Mouse (Mus musculus) hindbrain, embryonic 12.5 days (tissue): ENCODE data around the gene Osbpl7. TPM values are rescaled to one million over a fixed set of nuclear protein-coding genes. Genes with fewer than 3 reads are reported as not detected.
A peak's percentile ranks its signal among the peaks of the same experiment; 100 is the strongest.

Experiments
- ATAC-seq: fragments of 200-750 bp; cut with Nextera tagmentation; 2 replicates; pipeline ENCODE4 v1.8.0; 2017; ENCODE audit warnings: moderate TSS enrichment; ENCODE audit not compliant: low FRiP score
- H3K27ac ChIP-seq: fragments of 300-500 bp; sonication (generic); 2 replicates; pipeline ENCODE4 v1.5.1; 2016; ENCODE audit warnings: mild to moderate bottlenecking
- H3K27me3 ChIP-seq: fragments of 300-500 bp; sonication (generic); 2 replicates; pipeline ENCODE4 v1.6.1; 2016; ENCODE audit warnings: mild to moderate bottlenecking
- H3K36me3 ChIP-seq: fragments of 300-500 bp; sonication (generic); 2 replicates; pipeline ENCODE4 v1.6.1; 2016; ENCODE audit warnings: mild to moderate bottlenecking
- H3K4me1 ChIP-seq: fragments of 300-500 bp; sonication (generic); 2 replicates; pipeline ENCODE4 v1.6.1; 2016
- H3K4me2 ChIP-seq: fragments of 300-500 bp; sonication (generic); replicated peaks from 2 replicates; pipeline ENCODE4 v1.6.1; 2016; ENCODE audit warnings: mild to moderate bottlenecking
- H3K4me3 ChIP-seq: fragments of 300-500 bp; sonication (generic); 2 replicates; pipeline ENCODE4 v1.5.1; 2016; ENCODE audit warnings: mild to moderate bottlenecking
- H3K9ac ChIP-seq: fragments of 300-500 bp; sonication (generic); 2 replicates; pipeline ENCODE4 v1.6.1; 2016; ENCODE audit warnings: mild to moderate bottlenecking, moderate library complexity
- H3K9me3 ChIP-seq: fragments of 300-500 bp; sonication (generic); replicated peaks from 2 replicates; pipeline ENCODE4 v1.6.1; 2016; ENCODE audit warnings: mild to moderate bottlenecking
- WGBS: fragments of 180-500 bp; shearing (Covaris S2); methylation state at CpG from one replicate; pipeline ENCODE4 v1.1.7; 2016; 5-methylcytosine and 5-hydroxymethylcytosine counted together
- polyA plus RNA-seq: library from polyadenylated mRNA; unstranded; fragments of >200 nt; fragmentation: Nextera tagmentation; extraction: Ambion mirVana; gene quantifications from 2 replicates; pipeline ENCODE4 v1.2.1, GENCODE M21; 2016

Gene Osbpl7
- polyA plus RNA-seq, 1 experiment from 2014 or later: 11.9 TPM

GRCm38 (mm10) chr11:97069770-97070169 is 19.3 kb downstream of the Osbpl7 start:
- 89% methylated on average over 2 of the region's 2 CpGs for WGBS
- Histone ChIP-seq H3K27ac (no peak overlapping the region), H3K36me3 (peaks cover 32% of the 10 kb centered on the region), H3K9ac (no peak overlapping the region), H3K27me3 (no peaks in the 10 kb centered on the region), H3K4me2 (no peak overlapping the region), H3K4me3 (no peak overlapping the region), H3K9me3 (no peaks in the 10 kb centered on the region), H3K4me1 (no peaks in the 10 kb centered on the region)
- ATAC-seq: no peak

DNA sequence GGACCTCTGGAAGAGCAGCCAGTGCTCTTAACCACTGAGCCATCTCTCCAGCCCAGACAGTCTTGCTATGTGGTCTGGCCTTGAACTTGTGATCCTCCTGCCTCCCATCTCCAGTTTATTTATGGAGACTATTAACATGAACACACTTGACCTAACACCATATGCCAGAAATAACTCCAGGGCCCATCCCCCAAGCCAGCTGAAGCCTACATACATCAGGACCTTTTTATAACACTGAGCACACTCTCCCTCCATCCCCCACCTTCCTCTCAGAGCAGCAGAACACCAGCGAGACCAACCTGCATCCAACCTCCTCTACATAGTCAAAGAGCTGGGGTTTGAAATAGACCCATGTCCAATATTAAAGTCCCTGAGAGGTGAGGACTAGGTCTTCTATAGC is 20.7 kb downstream of the Osbpl7 start:
- no peaks in the 10 kb centered on the region for H3K4me1 ChIP-seq
- no peak overlapping the region for H3K9ac ChIP-seq
- H3K4me2 ChIP-seq: no peak overlapping the region
- no peak overlapping the region for H3K4me3 ChIP-seq
- H3K36me3 ChIP-seq: peaks cover 26% of the 10 kb centered on the region
- H3K9me3 ChIP-seq: no peaks in the 10 kb centered on the region
- WGBS: 69% methylated on average over 1 of the region's 1 CpGs
- no peak for ATAC-seq
- no peaks in the 10 kb centered on the region for H3K27me3 ChIP-seq
- H3K27ac ChIP-seq: no peak overlapping the region

DNA sequence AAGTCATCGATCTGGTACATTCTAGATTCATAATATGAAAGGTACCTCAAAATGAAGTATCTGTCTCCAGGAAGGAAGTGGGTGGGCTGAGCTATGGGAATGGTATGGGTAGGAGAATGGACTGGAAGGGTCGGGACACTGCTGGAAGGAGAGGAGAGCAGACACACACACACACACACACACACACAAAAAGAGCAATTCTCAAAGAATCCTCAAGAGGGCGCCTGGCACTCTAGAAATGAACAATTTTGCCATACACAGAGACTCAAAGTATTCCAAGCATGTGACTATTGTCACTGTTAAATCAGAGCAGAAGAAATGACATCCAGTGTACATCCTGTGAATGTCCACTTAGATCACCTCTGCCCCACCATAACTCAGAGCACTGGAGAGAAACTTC is 22.1 kb downstream of the Osbpl7 start:
- ATAC-seq: peak; percentile 38; the same call in 1 of the 2 replicates
- 32% methylated on average over 3 of the region's 3 CpGs for WGBS

GRCm38 (mm10) chr11:97074235-97074634 is 23.8 kb downstream of the Osbpl7 start:
- ATAC-seq: no peak
- H3K36me3 ChIP-seq: no peaks in the 10 kb centered on the region
- H3K27me3 ChIP-seq: no peaks in the 10 kb centered on the region
- no peaks in the 10 kb centered on the region for H3K9me3 ChIP-seq
- 78% methylated on average over 8 of the region's 8 CpGs for WGBS
- no peak overlapping the region for H3K4me2 ChIP-seq
- H3K4me3 ChIP-seq: no peak overlapping the region
- H3K27ac ChIP-seq: no peak overlapping the region
- H3K4me1 ChIP-seq: no peaks in the 10 kb centered on the region
- H3K9ac ChIP-seq: no peak overlapping the region

More for the DNA sequence above, 22.1 kb downstream of the Osbpl7 start:
- Histone ChIP-seq H3K9me3 (no peaks in the 10 kb centered on the region), H3K4me3 (no peak overlapping the region), H3K36me3 (peaks cover 12% of the 10 kb centered on the region; the same call in 1 of the 2 replicates), H3K27me3 (no peaks in the 10 kb centered on the region), H3K9ac (no peak overlapping the region), H3K4me1 (no peaks in the 10 kb centered on the region), H3K4me2 (no peak overlapping the region), H3K27ac (no peak overlapping the region)

DNA sequence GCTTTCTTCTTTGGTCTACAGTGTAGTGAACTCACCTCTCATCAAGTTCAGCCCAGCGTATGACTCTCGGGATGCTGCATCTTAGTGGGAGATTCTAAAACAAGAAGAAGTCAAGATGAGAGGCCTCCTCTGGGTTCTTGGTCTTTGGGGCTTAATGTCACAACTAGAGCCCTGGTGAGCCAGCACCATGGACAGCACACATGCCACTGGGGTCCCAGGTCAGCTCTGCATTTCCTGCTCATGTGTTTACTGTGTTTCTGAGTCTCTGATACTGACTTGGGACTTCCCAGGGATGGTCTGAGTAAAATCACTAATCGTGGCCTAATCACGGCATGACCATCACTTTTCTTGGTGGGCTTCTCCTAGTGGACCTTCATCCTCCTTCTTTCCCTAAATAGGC is 28.3 kb downstream of the Osbpl7 start:
- H3K9me3 ChIP-seq: no peaks in the 10 kb centered on the region
- H3K36me3 ChIP-seq: no peaks in the 10 kb centered on the region
- WGBS: 63% methylated on average over 4 of the region's 4 CpGs
- H3K4me3 ChIP-seq: no peak overlapping the region
- H3K9ac ChIP-seq: no peak overlapping the region
- no peak overlapping the region for H3K4me2 ChIP-seq
- no peak overlapping the region for H3K27ac ChIP-seq
- no peak for ATAC-seq
- 0 out of 2 replicates have a peak, but pooled peaks cover 3% of the 10 kb centered on the region for H3K27me3 ChIP-seq
- H3K4me1 ChIP-seq: peaks cover 2% of the 10 kb centered on the region

GRCm38 (mm10) chr11:97080291-97080690 is 29.9 kb downstream of the Osbpl7 start:
- no peak overlapping the region for H3K4me3 ChIP-seq
- no peak overlapping the region for H3K4me2 ChIP-seq
- H3K4me1 ChIP-seq: peaks cover 7% of the 10 kb centered on the region
- H3K9me3 ChIP-seq: no peaks in the 10 kb centered on the region
- H3K36me3 ChIP-seq: no peaks in the 10 kb centered on the region
- ATAC-seq: no peak
- 0 out of 2 replicates have a peak, but pooled peaks cover 3% of the 10 kb centered on the region for H3K27me3 ChIP-seq
- WGBS: 37% methylated on average over 9 of the region's 9 CpGs
- no peak overlapping the region for H3K9ac ChIP-seq
- no peak overlapping the region for H3K27ac ChIP-seq

GRCm38 (mm10) chr11:97082977-97083376 is 32.5 kb downstream of the Osbpl7 start:
- no peak overlapping the region for H3K4me3 ChIP-seq
- H3K27ac ChIP-seq: no peak overlapping the region
- no peaks in the 10 kb centered on the region for H3K9me3 ChIP-seq
- 0 out of 2 replicates have a peak, but pooled peaks cover 3% of the 10 kb centered on the region for H3K27me3 ChIP-seq
- no peaks in the 10 kb centered on the region for H3K36me3 ChIP-seq
- 50% methylated on average over 11 of the region's 11 CpGs for WGBS
- H3K4me1 ChIP-seq: peaks cover 7% of the 10 kb centered on the region
- H3K4me2 ChIP-seq: no peak overlapping the region
- no peak for ATAC-seq
- no peak overlapping the region for H3K9ac ChIP-seq

DNA sequence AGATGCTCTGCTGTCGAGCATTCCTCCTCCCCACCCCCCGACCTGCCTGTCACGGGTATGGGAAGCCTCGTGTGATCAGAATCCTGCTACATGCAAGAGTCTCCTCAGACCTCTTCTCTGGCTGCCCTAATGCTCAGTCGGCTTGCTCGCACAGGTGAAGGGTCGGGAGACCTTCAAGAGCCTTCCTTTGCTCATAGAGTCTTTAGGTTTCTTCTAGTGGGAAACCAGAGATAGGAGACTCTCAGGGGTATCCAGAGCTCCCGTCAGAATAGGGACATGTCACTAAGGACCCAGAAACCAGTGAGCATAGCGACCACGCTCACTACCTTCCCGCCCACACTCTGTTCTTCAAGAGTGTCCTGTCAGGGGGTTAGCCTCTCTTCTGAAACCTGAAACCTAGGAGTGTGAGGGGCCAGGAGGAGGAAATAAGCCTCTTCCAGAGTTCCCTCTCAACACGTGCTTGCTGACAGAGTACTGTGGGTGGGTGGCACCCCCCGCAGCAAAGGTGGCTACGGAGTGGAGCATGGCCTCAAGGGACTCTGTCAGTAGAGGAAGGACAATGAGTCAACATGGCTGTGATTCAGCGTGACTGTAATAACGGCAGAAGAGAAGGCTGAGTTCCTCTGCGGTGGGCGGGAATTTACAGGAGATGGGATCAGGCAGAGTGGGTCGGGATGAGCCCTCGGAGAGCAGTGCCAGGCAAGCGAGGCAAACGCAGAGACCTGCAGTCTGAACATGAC is 33.1 kb downstream of the Osbpl7 start:
- H3K4me1 ChIP-seq: peaks cover 7% of the 10 kb centered on the region
- no peaks in the 10 kb centered on the region for H3K36me3 ChIP-seq
- H3K9ac ChIP-seq: peak overlapping the region; percentile 32; the same call in 1 of the 2 replicates
- no peak for ATAC-seq
- H3K4me2 ChIP-seq: peak overlapping the region; percentile 2; the same call in 1 of the 2 replicates
- 0 out of 2 replicates have a peak, but pooled peaks cover 3% of the 10 kb centered on the region for H3K27me3 ChIP-seq
- no peak overlapping the region for H3K4me3 ChIP-seq
- 42% methylated on average over 22 of the region's 22 CpGs for WGBS
- H3K9me3 ChIP-seq: 0 out of 2 replicates have a peak, but pooled peaks cover under 1% of the 10 kb centered on the region
- H3K27ac ChIP-seq: no peak overlapping the region

DNA sequence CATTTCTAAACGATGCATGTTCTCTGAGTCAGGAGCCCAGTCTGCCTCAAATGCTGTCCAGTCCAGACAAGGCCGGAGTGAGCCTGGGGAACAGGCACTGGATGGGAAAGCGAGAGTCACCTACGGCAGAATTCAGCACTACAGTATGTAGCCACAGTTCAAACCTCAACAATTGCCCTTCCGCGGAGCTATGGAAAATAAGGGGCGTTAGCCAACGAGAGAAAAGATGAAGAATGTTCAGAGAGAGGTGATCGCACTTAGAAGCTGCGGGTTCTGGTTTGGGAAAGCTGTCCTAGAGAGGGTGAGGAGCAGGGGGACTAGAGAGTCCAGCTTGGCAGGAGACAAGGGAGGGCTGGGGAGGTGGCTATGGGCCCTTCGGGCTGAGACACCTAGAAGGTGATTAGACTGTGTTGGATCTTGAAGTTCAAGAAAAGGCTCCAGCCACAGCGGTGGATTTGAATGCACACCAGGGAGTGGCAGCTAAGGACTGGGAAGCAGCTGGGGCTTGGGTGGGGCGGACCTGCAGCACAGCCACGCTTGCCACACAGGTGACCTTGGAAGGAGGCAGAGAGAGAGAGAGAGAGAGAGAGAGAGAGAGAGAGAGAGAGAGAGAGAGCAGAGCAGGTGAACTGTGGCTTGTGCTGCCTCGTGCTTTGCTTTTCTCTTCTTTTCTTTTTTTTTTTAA is 34.5 kb downstream of the Osbpl7 start:
- no peak overlapping the region for H3K4me2 ChIP-seq
- no peaks in the 10 kb centered on the region for H3K36me3 ChIP-seq
- no peak overlapping the region for H3K9ac ChIP-seq
- ATAC-seq: no peak
- H3K27ac ChIP-seq: no peak overlapping the region
- H3K4me1 ChIP-seq: peaks cover 7% of the 10 kb centered on the region
- H3K27me3 ChIP-seq: 0 out of 2 replicates have a peak, but pooled peaks cover 3% of the 10 kb centered on the region
- peaks cover 7% of the 10 kb centered on the region; the same call in 1 of the 2 replicates for H3K9me3 ChIP-seq
- WGBS: 88% methylated on average over 15 of the region's 15 CpGs
- H3K4me3 ChIP-seq: no peak overlapping the region

DNA sequence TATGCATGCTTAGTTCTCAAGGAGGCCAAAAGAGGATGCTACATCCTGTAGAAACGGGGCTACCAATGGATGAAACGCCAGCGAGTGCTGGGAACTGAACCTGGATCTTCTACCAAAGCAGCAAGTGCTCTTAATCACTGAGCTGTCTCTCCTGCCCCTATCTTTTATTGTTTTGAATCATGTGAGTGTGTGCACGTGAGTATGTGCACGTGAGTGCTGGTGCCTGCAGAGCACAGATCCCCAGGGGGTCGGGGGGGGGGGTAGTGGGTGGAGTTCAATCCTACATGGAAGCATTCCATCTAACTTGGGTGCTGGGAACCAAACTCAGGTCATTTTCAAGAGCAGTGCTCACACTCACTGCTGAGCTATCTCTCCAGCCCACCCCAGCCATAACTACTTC is 35.9 kb downstream of the Osbpl7 start:
- WGBS: 68% methylated on average over 6 of the region's 6 CpGs

DNA sequence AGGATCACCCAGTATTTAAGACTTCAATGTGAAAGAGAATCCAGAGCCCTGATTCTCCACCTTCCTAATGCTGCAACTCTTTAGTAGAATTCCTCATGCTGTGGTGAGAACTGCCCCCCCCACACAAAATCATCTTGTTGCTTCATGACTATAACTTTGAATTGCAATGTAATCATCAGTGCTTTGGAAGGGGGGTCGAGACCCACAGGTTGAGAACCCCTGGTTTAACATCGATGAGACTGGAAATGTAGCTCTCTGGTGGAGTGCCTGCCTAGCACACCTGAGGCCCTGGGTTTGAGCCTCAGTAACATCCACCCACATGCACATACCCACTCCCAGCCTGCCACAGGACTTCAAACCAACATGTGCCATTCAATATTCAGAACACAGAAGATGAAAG is 44.2 kb downstream of the Osbpl7 start:
- Histone ChIP-seq H3K9me3 (no peaks in the 10 kb centered on the region), H3K4me3 (no peak overlapping the region), H3K36me3 (no peaks in the 10 kb centered on the region), H3K27ac (no peak overlapping the region), H3K27me3 (peaks cover 38% of the 10 kb centered on the region), H3K4me1 (no peaks in the 10 kb centered on the region), H3K9ac (no peak overlapping the region), H3K4me2 (no peak overlapping the region)
- 66% methylated on average over 2 of the region's 2 CpGs for WGBS
- ATAC-seq: no peak

More for the DNA sequence above, 35.9 kb downstream of the Osbpl7 start:
- Histone ChIP-seq H3K27ac (no peak overlapping the region), H3K4me3 (no peak overlapping the region), H3K9ac (no peak overlapping the region), H3K4me2 (no peak overlapping the region), H3K4me1 (peaks cover 7% of the 10 kb centered on the region), H3K27me3 (0 out of 2 replicates have a peak, but pooled peaks cover 5% of the 10 kb centered on the region), H3K36me3 (no peaks in the 10 kb centered on the region), H3K9me3 (peaks cover 7% of the 10 kb centered on the region; the same call in 1 of the 2 replicates)
- no peak for ATAC-seq

DNA sequence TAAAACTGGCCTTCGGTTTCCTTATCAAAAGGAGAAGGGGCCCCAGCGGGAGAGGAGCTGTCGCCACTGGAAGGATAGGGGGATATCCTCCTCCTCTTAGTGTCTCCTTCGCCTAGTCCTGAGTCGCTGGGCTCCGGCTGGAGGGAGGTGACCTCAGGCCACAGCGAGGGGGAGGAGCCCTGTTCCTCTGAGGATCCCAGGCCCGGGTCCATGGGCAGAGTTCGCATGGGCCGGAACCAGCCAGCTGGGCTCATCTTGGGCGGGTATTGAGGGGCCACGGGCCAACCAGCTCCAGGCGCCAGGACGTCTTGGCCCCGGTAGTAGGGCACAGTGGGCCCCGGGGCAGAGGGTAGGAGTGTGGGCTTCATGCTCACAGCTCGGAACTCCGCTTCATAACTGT is 48.4 kb downstream of the Osbpl7 start:
- Histone ChIP-seq H3K36me3 (no peaks in the 10 kb centered on the region), H3K27ac (no peak overlapping the region), H3K9ac (no peak overlapping the region), H3K27me3 (peaks cover 35% of the 10 kb centered on the region), H3K4me3 (no peak overlapping the region), H3K4me1 (no peaks in the 10 kb centered on the region), H3K4me2 (no peak overlapping the region), H3K9me3 (no peaks in the 10 kb centered on the region)
- 23% methylated on average over 18 of the region's 18 CpGs for WGBS
- ATAC-seq: no peak
